Mouse (Mus musculus) c-Kit-negative CD71-positive TER-119-positive erythroid progenitor cells, embryonic 14.5 days (primary cell): ENCODE data around the gene Syt5.
"Not testable (repeated sequence)": the region's sequence is repeated elsewhere in the genome, so short reads cannot be mapped to it uniquely, and the experiment has no call there.

Experiments
- DNase-seq: peaks from one replicate; pipeline ENCODE4 v3.0.0-alpha.2; 2013; ENCODE audit warnings: low read depth, low spot score

Gene Syt5

GRCm38 (mm10) chr7:4547221-4547641 lies at the start of gene Syt5:
Gene Syt5 (minus strand): TSS chr7:4547541.
- no peak for DNase-seq

GRCm38 (mm10) chr7:4597046-4597445 lies 49.7 kb upstream of the Syt5 start:
- not testable (repeated sequence) for DNase-seq

GRCm38 (mm10) chr7:4581481-4581880 lies 34.1 kb upstream of the Syt5 start:
- not testable (repeated sequence) for DNase-seq

GRCm38 (mm10) chr7:4572361-4572760 lies 25.0 kb upstream of the Syt5 start:
- not testable (repeated sequence) for DNase-seq

- no peak for DNase-seq
Measured at GRCm38 (mm10) chr7:4562660-4563059, 15.3 kb upstream of the Syt5 start.

- no peak for DNase-seq
Measured at GRCm38 (mm10) chr7:4557167-4557560, 9.8 kb upstream of the Syt5 start.

GRCm38 (mm10) chr7:4556256-4557166 lies 9.2 kb upstream of the Syt5 start:
- DNase-seq = peak; percentile 61

- DNase-seq = no peak
Measured at GRCm38 (mm10) chr7:4546591-4547131, 680 bp downstream of the Syt5 start.

GRCm38 (mm10) chr7:4546050-4546449 lies 1.3 kb downstream of the Syt5 start:
- DNase-seq = no peak

GRCm38 (mm10) chr7:4542013-4542412 lies 5.3 kb downstream of the Syt5 start:
- no peak for DNase-seq

GRCm38 (mm10) chr7:4541344-4541743 lies 6.0 kb downstream of the Syt5 start:
- no peak for DNase-seq

GRCm38 (mm10) chr7:4539019-4539418 lies 8.3 kb downstream of the Syt5 start:
- no peak for DNase-seq

GRCm38 (mm10) chr7:4537181-4537580 lies 10.2 kb downstream of the Syt5 start:
- no peak for DNase-seq

GRCm38 (mm10) chr7:4536369-4536768 lies 11.0 kb downstream of the Syt5 start:
- no peak for DNase-seq

GRCm38 (mm10) chr7:4532005-4532729 lies 15.2 kb downstream of the Syt5 start, which contains the start of gene Dnaaf3:
Gene Dnaaf3 (minus strand): TSS chr7:4532453.
- DNase-seq = no peak

- DNase-seq = not testable (repeated sequence)
Measured at GRCm38 (mm10) chr7:4530166-4530565, 17.2 kb downstream of the Syt5 start.

- no peak for DNase-seq
Measured at GRCm38 (mm10) chr7:4527302-4527689, 20.0 kb downstream of the Syt5 start.

- DNase-seq = no peak
Measured at GRCm38 (mm10) chr7:4526341-4527301, 20.7 kb downstream of the Syt5 start.

GRCm38 (mm10) chr7:4524212-4524922 lies 23.0 kb downstream of the Syt5 start, which contains the start of gene Tnni3:
Gene Tnni3 (minus strand): TSS chr7:4524229.
- DNase-seq = not testable (repeated sequence)
